Mouse (Mus musculus) neural tube, embryonic 11.5 days (tissue): ENCODE results near the gene Myrf. TPM values are rescaled to one million over a fixed set of nuclear protein-coding genes. Genes with fewer than 3 reads are reported as not detected.
A peak's percentile ranks its signal among the peaks of the same experiment; 100 is the strongest.

Source experiments
- ATAC-seq: fragments of 200-750 bp; cut with Nextera tagmentation; 2 replicates; pipeline ENCODE4 v1.8.0; 2017; ENCODE audit warnings: moderate number of reproducible peaks, mild to moderate bottlenecking, moderate TSS enrichment, moderate library complexity; ENCODE audit not compliant: insufficient read depth, low FRiP score, low TSS enrichment
- DNase-seq: peaks from one replicate; pipeline ENCODE4 v3.0.0-alpha.2; 2015; ENCODE audit warnings: low spot score
- H3K27ac ChIP-seq: fragments of 300-500 bp; sonication (generic); 2 replicates; pipeline ENCODE4 v1.5.1; 2014; ENCODE audit warnings: low read depth, mild to moderate bottlenecking, low read length
- H3K27me3 ChIP-seq: fragments of 300-500 bp; sonication (generic); 2 replicates; pipeline ENCODE4 v1.6.1; 2014; ENCODE audit warnings: mild to moderate bottlenecking, low read length, mixed read lengths; ENCODE audit not compliant: control insufficient read depth, insufficient read depth
- H3K36me3 ChIP-seq: fragments of 300-500 bp; sonication (generic); 2 replicates; pipeline ENCODE4 v1.6.1; 2014; ENCODE audit warnings: mild to moderate bottlenecking, low read length, moderate library complexity, mixed read lengths; ENCODE audit not compliant: control insufficient read depth, insufficient read depth
- H3K4me1 ChIP-seq: fragments of 300-500 bp; sonication (generic); 2 replicates; pipeline ENCODE4 v1.6.1; 2014; ENCODE audit warnings: low read length, mixed read lengths; ENCODE audit not compliant: control insufficient read depth, insufficient read depth
- H3K4me2 ChIP-seq: fragments of 300-500 bp; sonication (generic); 2 replicates; pipeline ENCODE4 v1.6.1; 2014; ENCODE audit warnings: low read depth, mild to moderate bottlenecking, moderate library complexity
- H3K4me3 ChIP-seq: fragments of 300-500 bp; sonication (generic); 2 replicates; pipeline ENCODE4 v1.5.1; 2014; ENCODE audit warnings: low read depth, low read length
- H3K9ac ChIP-seq: fragments of 300-500 bp; sonication (generic); 2 replicates; pipeline ENCODE4 v1.6.1; 2014; ENCODE audit warnings: mild to moderate bottlenecking, low read length
- H3K9me3 ChIP-seq: fragments of 300-500 bp; sonication (generic); 2 replicates; pipeline ENCODE4 v1.6.1; 2016; ENCODE audit warnings: low read length; ENCODE audit not compliant: control insufficient read depth
- WGBS: fragments of 180-500 bp; shearing (Covaris S2); extraction: QIAGEN DNeasy Blood & Tissue Kit; methylation state at CpG from one replicate; pipeline ENCODE4 v1.1.7; 2014; 5-methylcytosine and 5-hydroxymethylcytosine counted together
- polyA plus RNA-seq: library from polyadenylated mRNA; unstranded; fragments of >200 nt; fragmentation: Nextera tagmentation; extraction: Ambion mirVana; gene quantifications from 2 replicates; pipeline ENCODE4 v1.2.1, GENCODE M21; 2014

Gene Myrf
- polyA plus RNA-seq, 1 experiment from 2014 or later = 1.8 TPM

DNA sequence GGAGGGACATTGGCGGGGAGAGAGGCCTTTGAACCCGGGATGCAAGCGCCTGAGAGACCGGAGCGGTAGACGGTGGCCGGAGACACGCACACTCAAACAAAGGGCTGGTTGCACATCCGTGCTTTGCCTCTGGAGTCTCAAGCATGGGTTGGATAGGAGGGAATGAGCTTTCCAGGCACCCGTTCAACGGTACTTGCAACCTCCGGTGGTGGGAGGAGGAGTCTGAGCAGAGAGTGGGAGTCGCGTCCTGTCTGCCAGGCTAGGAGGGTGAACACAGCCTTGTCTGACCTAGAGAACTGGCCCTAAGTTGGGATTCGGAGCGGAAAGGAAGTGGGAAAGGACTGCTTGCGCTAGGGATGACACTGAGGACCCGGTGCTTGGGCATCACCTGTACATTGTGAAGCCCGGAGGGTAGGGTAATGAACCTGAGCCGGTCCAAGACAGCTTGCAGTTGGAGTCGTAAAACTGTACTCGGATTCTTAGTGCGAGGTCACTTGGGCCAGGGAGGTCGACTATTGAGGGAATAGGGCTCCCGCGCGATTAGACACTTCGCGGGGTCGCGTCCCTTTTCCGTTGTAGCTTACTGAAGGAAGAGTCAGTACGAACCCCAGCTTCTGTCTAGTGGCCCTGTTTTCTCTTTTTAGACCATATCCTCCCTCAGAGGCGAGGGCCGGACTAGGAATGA lies 57.1 kb downstream of the Myrf start:
- H3K9ac ChIP-seq = peak overlapping the region; percentile 98
- DNase-seq = peak; percentile 77
- peak overlapping the region; percentile 96 for H3K27ac ChIP-seq
- no peaks in the 10 kb centered on the region for H3K4me1 ChIP-seq
- peak overlapping the region; percentile 93 for H3K4me2 ChIP-seq
- H3K36me3 ChIP-seq = peaks cover 16% of the 10 kb centered on the region
- no peaks in the 10 kb centered on the region for H3K9me3 ChIP-seq
- under 1% methylated on average over 35 of the region's 35 CpGs for WGBS
- peak overlapping the region; percentile 94 for H3K4me3 ChIP-seq
- peak; percentile 68 for ATAC-seq
- no peaks in the 10 kb centered on the region for H3K27me3 ChIP-seq

DNA sequence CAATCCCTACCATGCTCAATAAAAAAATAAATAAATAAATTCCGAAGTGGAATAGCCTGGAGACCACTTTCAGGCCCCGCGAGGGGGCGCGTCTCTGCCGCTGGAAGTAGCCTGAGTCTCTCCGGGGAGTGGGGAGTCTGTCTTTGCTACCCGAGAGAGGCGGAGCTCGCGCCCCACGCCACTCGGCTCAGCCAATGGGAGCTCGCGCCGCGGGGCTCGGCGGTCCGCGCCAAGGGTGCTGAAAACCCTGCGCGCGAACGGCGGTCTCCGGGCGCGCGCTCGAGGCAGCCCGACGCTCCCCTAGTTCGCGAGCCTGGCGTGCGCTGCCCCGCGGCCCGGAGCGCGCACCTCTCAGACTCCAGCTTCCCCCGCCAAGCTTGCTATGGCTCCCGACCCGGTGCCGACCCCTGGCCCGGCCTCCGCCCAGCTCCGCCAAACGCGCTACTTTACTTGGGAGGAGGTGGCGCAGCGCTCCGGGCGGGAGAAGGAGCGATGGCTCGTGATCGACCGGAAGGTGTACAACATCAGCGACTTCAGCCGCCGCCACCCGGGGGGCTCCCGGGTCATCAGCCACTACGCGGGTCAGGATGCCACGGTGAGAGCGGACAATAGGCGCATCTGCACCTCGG lies 57.8 kb downstream of the Myrf start, which contains the start of gene Fads1:
Fads1 (plus strand) TSS at position 219 of the 629 bp plus-strand sequence.
- Histone ChIP-seq H3K27ac (peak within 1 kb of the TSS; percentile 96), H3K4me1 (no peaks in the 10 kb centered on the region), H3K9me3 (no peaks in the 10 kb centered on the region), H3K4me2 (peak within 1 kb of the TSS; percentile 93), H3K4me3 (peak within 1 kb of the TSS; percentile 94), H3K36me3 (peaks cover 12% of the 10 kb centered on the region), H3K9ac (peak within 1 kb of the TSS; percentile 98), H3K27me3 (no peaks in the 10 kb centered on the region)
- DNase-seq (peak; percentile 98), ATAC-seq (peak; percentile 98)
- under 1% methylated on average over 69 of the region's 70 CpGs for WGBS

- DNase-seq (no peak), ATAC-seq (no peak)
- Histone ChIP-seq H3K4me2 (peak overlapping the region; percentile 93), H3K4me1 (no peaks in the 10 kb centered on the region), H3K4me3 (peak overlapping the region; percentile 94; the same call in 1 of the 2 replicates), H3K9ac (no peak overlapping the region), H3K27me3 (no peaks in the 10 kb centered on the region), H3K36me3 (peaks cover 12% of the 10 kb centered on the region), H3K9me3 (no peaks in the 10 kb centered on the region), H3K27ac (no peak overlapping the region)
- 41% methylated on average over 7 of the region's 7 CpGs for WGBS
Observed at GRCm38 (mm10) chr19:10182142-10182541, 58.4 kb downstream of the Myrf start.

- no peak overlapping the region for H3K27ac ChIP-seq
- no peak overlapping the region for H3K4me2 ChIP-seq
- no peaks in the 10 kb centered on the region for H3K4me1 ChIP-seq
- WGBS = 95% methylated on average over 7 of the region's 7 CpGs
- peaks cover 5% of the 10 kb centered on the region for H3K36me3 ChIP-seq
- DNase-seq = no peak
- ATAC-seq = no peak
- no peak overlapping the region for H3K9ac ChIP-seq
- no peak overlapping the region for H3K4me3 ChIP-seq
- H3K9me3 ChIP-seq = no peaks in the 10 kb centered on the region
- no peaks in the 10 kb centered on the region for H3K27me3 ChIP-seq
Observed at GRCm38 (mm10) chr19:10181225-10181624, 59.3 kb downstream of the Myrf start.

DNA sequence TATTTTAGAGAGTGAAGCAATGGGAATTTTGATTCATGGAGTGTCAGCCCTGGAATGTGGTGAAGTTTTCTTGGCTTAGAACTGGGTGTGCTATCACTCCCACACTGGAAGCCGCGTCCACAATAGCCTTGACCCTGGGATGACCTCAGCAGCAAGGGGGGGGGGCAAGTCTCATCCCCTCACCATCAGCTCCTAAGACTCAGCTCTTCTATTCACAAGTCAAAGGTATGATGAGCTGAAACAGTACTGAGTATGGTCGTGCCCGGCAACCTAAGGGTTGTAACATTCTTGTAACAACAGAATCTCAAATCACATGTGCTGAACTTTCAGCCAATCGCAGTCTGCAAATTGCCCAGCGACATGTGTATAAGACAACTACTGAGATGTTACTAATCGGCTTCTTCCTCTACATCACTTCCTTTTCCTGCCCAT lies 63.6 kb downstream of the Myrf start:
- Histone ChIP-seq H3K4me1 (no peaks in the 10 kb centered on the region), H3K27ac (no peak overlapping the region), H3K27me3 (no peaks in the 10 kb centered on the region), H3K4me3 (no peak overlapping the region), H3K9ac (no peak overlapping the region), H3K9me3 (no peaks in the 10 kb centered on the region), H3K4me2 (no peak overlapping the region), H3K36me3 (no peaks in the 10 kb centered on the region)
- 63% methylated on average over 7 of the region's 7 CpGs for WGBS
- DNase-seq (no peak), ATAC-seq (no peak)

DNA sequence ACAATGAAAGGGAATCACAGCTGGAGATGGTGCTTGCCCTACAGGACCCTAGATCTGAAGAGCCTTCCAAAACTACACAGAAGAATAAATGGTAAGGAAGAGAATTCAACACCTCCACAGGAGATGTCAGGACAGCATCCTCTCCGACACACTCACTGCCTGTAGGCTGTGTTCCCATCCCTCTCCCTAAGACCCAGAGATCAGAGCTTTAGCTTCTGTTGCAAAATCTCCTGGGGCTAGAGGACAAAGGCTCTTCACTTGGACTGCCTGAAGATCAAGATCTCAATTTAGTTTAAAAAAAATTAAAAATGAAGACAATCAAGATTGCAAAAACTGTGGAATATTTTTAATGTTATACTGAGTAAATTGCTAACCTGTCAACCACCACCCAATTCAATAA lies 64.1 kb downstream of the Myrf start:
- 65% methylated on average over 1 of the region's 1 CpGs for WGBS
- DNase-seq (no peak), ATAC-seq (no peak)
- Histone ChIP-seq H3K27me3 (no peaks in the 10 kb centered on the region), H3K27ac (no peak overlapping the region), H3K4me1 (no peaks in the 10 kb centered on the region), H3K4me3 (no peak overlapping the region), H3K9me3 (no peaks in the 10 kb centered on the region), H3K36me3 (no peaks in the 10 kb centered on the region), H3K4me2 (no peak overlapping the region), H3K9ac (no peak overlapping the region)

- Histone ChIP-seq H3K4me1 (no peaks in the 10 kb centered on the region), H3K36me3 (no peaks in the 10 kb centered on the region), H3K4me2 (no peak overlapping the region), H3K4me3 (no peak overlapping the region), H3K27ac (no peak overlapping the region), H3K9ac (no peak overlapping the region), H3K27me3 (no peaks in the 10 kb centered on the region), H3K9me3 (no peaks in the 10 kb centered on the region)
- DNase-seq (no peak), ATAC-seq (no peak)
- WGBS = 80% methylated on average over 4 of the region's 4 CpGs
Observed at GRCm38 (mm10) chr19:10174956-10175355, 65.6 kb downstream of the Myrf start.

GRCm38 (mm10) chr19:10173844-10174539 lies 66.6 kb downstream of the Myrf start:
- H3K27me3 ChIP-seq = no peaks in the 10 kb centered on the region

More at GRCm38 (mm10) chr19:10173844-10174539, 66.6 kb downstream of the Myrf start:
- WGBS = 92% methylated on average over 7 of the region's 7 CpGs
- Histone ChIP-seq H3K4me1 (no peaks in the 10 kb centered on the region), H3K4me2 (no peak overlapping the region), H3K9ac (no peak overlapping the region), H3K27ac (no peak overlapping the region), H3K9me3 (no peaks in the 10 kb centered on the region), H3K36me3 (no peaks in the 10 kb centered on the region), H3K4me3 (no peak overlapping the region)
- DNase-seq (no peak), ATAC-seq (no peak)
